Mouse (Mus musculus): Measurements from ENCODE around the gene Dmrtc1a.
A peak's percentile ranks its signal among the peaks of the same experiment; 100 is the strongest.
"Not testable (repeated sequence)": the region's sequence is repeated elsewhere in the genome, so short reads cannot be mapped to it uniquely, and the experiment has no call there.

The Dmrtc1a gene

GRCm38 (mm10) chrX:102908587-102908986, at the start of gene Dmrtc1a, which contains the start of gene 1700011M02Rik:
Gene Dmrtc1a, minus strand, starts transcription at chrX:102908687.
Gene 1700011M02Rik, plus strand, starts transcription at chrX:102908905.
- DNase-seq: not testable (repeated sequence)

- not testable (repeated sequence) for DNase-seq
Measured at GRCm38 (mm10) chrX:102950136-102950535, 41.6 kb upstream of the Dmrtc1a start.

GRCm38 (mm10) chrX:102936743-102937142, 28.3 kb upstream of the Dmrtc1a start:
- no peak for DNase-seq

GRCm38 (mm10) chrX:102934395-102934764, 25.9 kb upstream of the Dmrtc1a start:
- DNase-seq: no peak

- peak; percentile 71 for DNase-seq
Measured at GRCm38 (mm10) chrX:102933571-102934394, 25.3 kb upstream of the Dmrtc1a start.

- peak; percentile 3 for DNase-seq
Measured at GRCm38 (mm10) chrX:102932992-102933570, 24.6 kb upstream of the Dmrtc1a start.

GRCm38 (mm10) chrX:102928072-102928471, 19.6 kb upstream of the Dmrtc1a start, which contains the start of gene 1700018G05Rik:
Gene 1700018G05Rik, plus strand, starts transcription at chrX:102928372.
- not testable (repeated sequence) for DNase-seq

- DNase-seq: peak; percentile 35
Measured at GRCm38 (mm10) chrX:102926707-102927106, 18.2 kb upstream of the Dmrtc1a start.

GRCm38 (mm10) chrX:102914823-102915222, 6.3 kb upstream of the Dmrtc1a start:
- DNase-seq: not testable (repeated sequence)

GRCm38 (mm10) chrX:102867871-102868270, 40.6 kb downstream of the Dmrtc1a start, which contains the start of gene 1700031F05Rik:
Gene 1700031F05Rik, minus strand, starts transcription at chrX:102867971.
- no peak for DNase-seq

- DNase-seq: not testable (repeated sequence)
Measured at GRCm38 (mm10) chrX:102854516-102854915, 54.0 kb downstream of the Dmrtc1a start, which contains the start of gene Dmrtc1c2. Gene Dmrtc1c2, minus strand, starts transcription at chrX:102854616.
